Mouse (Mus musculus): ENCODE measurements at regions not wholly inside any gene's neighbourhood (a gene's known extent, or its start where the extent isn't known, plus 50 kb on each side); places are given as distances from the start of the nearest gene placed in this dataset.

DNA sequence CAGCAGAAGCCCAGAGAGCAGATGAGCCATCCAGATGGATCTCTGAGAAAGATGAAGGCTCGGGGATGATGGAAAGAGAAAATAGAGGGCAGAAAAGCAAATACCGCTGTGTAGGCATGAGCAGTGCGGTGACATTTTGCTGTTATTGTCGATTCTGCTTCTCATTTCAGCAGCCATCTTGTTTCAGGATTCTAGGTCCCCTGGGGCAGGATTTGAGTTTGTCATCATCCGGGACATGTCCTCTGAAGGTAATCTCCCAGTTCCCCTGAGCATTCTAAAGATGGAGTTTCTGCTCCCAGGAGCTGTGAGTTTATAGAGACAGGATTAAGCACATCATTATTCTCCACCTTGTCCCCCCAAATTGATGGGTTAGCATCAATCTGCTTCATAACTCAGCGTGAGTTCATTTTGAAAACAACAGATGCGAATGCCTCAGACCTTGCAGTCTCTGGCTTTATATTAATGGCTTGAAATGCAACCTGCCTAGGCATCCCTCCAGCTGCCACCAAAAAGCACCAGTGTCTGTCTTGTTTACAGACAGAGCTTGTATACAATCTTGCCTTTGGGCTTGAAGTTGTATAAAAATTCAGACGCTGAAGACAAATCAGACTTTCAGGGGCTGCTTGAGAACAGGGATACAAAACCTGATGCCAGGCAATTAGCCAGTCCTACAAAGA is 128.6 kb upstream of the Foxa2 start:
- no peak for DNase-seq (ENCODE audit: low spot score)

GRCm38 (mm10) chr2:148180245-148180644 is 133.5 kb upstream of the Foxa2 start:
- DNase-seq (ENCODE audit: low spot score), result no peak

DNA sequence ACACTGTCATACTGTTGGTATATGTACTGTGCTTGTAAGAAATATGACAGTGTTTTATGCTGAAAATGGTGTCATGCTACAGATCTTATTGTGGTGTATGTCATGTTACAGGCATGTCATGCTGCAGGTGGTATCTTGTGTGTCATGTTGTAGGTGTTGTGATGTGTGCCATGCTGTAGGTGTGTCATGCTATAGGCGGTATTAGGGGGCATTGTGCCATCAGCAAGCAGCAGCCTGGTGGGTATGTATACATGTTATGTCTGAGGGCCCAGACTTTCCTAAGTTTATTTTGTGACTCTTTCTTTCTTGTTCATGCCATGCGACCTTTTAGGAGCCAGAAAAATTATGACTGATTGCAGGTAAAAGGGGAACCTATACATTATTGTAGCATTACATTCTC is 134.7 kb upstream of the Foxa2 start:
- no peak for DNase-seq (ENCODE audit: low spot score)

GRCm38 (mm10) chr2:148182492-148183052 is 135.8 kb upstream of the Foxa2 start:
- no peak for DNase-seq (ENCODE audit: low spot score)

GRCm38 (mm10) chr2:148184801-148185212 is 138.0 kb upstream of the Foxa2 start:
- no peak for DNase-seq (ENCODE audit: low spot score)

- DNase-seq (ENCODE audit: low spot score), result no peak
Measured at GRCm38 (mm10) chr2:148186363-148186991, 139.7 kb upstream of the Foxa2 start.

DNA sequence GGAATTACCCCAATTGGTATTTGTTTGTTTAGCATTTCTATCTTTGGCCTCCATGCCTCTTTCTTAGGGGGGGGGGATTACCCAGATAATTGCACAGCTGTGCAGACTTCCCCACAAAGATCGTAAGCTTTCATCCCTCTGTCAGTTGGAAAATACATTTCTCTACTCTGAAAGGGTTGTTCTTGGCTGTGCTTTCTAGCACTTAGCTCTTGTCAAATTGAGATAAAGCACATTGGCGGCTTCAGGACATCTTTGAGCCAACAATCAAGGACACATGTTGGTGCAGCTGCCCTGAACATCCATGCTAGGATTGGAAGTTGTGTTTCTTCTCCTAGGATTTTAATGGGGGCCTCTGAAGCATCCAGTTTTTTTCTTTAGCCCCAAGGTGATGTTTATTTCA is 142.1 kb upstream of the Foxa2 start:
- DNase-seq (ENCODE audit: low spot score), result no peak

DNA sequence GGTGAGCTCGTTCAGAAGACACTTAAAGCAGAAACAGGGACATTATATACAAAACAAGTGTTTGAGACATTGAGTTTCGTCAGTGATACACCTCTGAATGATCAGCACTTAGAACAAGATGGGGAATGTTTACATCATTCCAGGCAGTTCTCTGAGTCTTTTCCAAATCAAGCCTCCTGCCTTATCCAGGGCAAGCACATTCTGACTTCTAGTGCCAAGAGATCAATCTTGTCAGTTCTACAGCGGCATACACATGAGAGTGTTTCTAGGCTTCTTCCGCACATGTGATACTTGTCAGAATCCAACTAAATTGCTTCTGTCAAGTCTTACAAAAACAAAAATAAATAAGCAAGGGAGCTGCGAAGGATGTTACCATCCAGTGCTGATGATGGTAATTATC is 142.5 kb upstream of the Foxa2 start:
- no peak for DNase-seq (ENCODE audit: low spot score)

DNA sequence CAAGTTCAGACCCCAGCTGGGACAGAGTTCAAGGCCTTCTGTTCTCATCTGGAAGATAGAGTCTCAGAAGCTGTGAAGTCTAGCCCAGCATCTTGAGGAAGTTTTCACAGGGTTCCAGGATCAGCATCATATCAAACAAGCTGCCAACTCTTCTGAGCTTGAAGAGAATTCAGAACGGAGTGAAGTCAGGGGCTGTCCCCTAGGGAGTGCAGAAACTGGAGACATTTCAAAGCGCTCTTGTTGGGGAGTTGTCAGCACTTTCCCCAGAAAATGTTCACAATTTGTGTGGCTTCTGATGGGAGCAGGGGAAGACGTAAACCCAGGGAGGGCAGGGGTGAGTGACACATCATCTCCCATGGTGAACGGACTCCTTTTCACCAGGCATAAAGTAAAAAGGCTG is 146.2 kb upstream of the Foxa2 start:
- DNase-seq (ENCODE audit: low spot score), result no peak

DNA sequence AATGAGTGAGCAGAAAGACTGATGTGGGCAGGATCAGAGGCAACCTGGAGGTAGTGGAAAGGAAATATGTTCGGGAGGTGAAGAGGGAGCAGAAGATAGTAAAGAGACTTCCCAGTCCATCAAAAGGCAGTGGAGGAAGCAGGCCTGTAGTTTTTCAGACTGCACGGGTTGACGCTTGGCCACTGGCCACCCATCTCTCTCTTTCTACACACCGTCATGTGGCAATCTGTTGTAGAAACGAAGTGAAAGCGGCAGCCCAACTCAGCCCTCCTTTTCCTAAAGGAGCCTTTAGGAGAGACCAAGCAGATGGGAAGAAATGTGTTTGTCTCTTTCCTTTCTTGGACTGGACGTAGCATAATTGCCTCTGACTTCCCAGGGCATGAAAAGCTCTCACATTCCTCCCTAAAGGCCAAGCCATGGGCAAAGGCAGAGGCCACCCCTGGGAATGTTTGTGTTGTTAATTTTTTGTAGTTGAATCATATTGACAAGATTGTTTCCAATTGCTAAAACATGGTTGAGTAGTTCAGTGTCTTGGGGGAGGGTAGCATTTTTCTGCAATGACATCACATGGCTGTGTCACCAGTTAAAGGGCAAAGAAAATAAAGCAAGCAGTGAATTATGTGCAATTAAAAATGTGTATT is 150.7 kb upstream of the Foxa2 start:
- no peak for DNase-seq (ENCODE audit: low spot score)

DNA sequence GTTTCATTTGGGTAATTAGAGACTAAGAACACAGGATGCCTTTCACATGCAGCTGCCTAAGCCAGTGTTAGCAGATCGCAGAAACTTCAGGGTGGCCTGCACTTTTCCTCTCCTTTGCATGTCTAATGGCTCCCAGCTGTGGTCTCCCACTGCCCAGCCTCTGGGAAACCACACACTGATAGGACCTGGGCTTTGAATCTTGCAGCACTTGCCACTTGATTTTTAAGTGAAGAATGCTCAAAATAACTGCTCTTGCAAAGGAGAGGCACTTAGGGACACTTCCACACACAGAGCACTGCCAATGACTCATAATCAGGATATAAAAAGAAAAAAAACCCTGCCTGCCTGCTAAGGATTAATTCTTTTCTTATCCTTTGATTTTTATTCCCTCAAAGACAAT is 159.9 kb upstream of the Foxa2 start:
- no peak for DNase-seq (ENCODE audit: low spot score)

- DNase-seq (ENCODE audit: low spot score), result no peak
Measured at GRCm38 (mm10) chr2:148210813-148211212, 164.0 kb upstream of the Foxa2 start.

- DNase-seq (ENCODE audit: low spot score), result no peak
Measured at GRCm38 (mm10) chr2:148217136-148217535, 170.4 kb upstream of the Foxa2 start.

DNA sequence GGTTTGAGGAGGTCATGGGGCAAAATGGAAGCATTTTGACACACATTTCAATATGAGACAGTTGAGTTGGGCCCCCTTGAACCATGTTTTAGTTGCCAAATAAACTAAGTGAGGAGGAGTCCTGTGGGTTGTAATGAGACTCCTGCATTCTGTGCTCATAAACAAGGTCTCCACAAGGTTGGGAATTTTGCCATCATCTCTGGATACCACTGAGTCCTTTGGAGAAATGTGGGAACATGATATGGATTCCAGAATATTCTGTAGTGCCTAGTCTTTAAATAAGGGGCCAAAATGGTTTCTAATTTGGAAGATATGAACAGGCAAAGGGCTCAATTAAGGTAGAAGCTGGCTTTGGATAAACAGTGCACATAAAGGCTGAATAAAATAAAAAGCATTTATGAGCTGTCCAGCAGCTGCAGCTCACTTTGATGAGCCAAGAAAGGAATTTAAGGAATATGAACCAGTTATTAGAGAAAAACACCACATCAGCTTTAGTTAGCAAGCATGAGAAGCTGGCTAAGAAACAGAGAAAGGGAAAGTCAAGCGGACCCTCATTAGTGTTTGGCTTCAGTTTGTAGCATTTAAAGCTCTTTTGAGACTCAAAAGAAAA is 161.3 kb upstream of the Sstr4 start:
- DNase-seq (ENCODE audit: low spot score), result no peak

- DNase-seq (ENCODE audit: low spot score), result no peak
Measured at GRCm38 (mm10) chr2:148237121-148237520, 158.0 kb upstream of the Sstr4 start.

GRCm38 (mm10) chr2:148239046-148239445 is 156.1 kb upstream of the Sstr4 start:
- DNase-seq (ENCODE audit: low spot score), result no peak

DNA sequence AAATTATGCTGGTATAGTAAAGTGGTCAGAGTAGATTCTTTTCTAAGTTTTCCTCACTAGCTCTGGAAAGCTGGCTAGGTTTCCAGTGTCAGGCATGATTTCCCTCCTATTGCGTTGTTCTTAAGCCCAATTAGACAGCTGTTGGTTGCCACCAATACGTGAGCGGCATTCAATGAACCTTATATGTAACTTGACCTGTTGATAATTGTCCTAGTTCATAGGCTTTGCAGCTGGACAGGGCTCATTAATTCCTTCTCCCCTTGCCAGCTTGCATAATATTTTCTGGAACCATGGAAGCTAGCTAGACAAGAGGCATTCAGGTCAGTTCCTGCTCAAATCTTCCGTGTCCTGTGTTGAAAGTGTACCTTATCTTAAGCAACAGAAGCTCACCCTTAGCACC is 152.9 kb upstream of the Sstr4 start:
- no peak for DNase-seq (ENCODE audit: low spot score)

DNA sequence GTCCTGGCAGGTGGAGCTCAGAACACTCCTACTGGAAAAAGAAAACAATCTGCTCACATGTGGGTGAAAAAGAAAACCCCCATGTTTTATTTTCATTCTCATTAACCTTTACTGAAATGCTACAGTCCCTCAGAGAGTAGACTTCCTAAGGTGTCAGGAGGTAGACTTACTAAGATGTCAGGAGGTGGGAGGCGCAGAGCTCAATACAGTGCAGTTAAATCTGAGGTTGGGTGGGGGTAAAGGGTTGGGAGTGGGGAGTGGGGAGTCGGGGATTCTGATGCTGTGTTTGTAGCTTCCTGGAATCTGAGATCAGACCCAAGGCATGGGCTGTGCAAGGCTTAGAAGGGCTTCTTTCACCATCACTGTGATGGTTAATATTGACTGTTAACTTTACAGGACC is 149.6 kb upstream of the Sstr4 start:
- no peak for DNase-seq (ENCODE audit: low spot score)

DNA sequence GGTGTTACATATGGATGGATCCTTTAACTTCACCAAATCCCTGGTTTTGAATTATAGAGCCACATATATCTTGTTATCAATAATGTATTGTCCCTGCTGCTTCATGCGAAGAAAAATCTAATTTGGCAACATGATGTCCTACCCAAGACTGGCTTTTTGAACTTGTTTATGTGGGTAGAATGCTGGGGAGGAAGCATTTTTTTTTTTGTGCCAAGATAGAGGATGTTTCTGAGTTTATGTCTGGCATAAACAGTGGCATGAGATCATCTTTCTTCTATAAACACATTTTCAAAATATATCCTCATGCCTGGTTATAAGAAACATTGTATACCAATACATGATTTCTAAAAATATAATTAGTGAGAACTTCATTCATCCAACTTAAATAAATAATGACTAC is 144.2 kb upstream of the Sstr4 start:
- DNase-seq (ENCODE audit: low spot score), result no peak

- DNase-seq (ENCODE audit: low spot score), result no peak
Measured at GRCm38 (mm10) chr2:148255662-148256061, 139.5 kb upstream of the Sstr4 start.

- no peak for DNase-seq (ENCODE audit: low spot score)
Measured at GRCm38 (mm10) chr2:148264111-148264730, 130.9 kb upstream of the Sstr4 start.

DNA sequence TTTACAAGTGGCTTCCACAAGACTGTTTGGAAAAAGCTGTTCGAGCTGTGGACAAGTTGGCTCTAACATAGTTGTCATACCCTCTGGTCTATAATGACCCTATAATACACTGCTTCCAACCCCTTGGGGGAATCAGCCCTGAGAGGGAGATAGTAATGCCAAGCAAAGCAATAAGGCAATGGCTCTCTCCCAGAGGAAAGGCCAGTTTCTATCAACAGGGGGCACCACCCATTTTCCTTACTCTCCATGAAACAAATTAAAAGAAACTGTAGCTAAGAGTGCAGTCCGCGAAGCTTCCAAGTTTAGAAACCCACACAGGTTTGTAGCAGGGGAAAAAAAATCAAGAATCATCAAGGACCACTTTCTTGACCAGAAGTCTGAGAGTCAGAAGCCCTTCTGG is 115.9 kb upstream of the Sstr4 start:
- no peak for DNase-seq (ENCODE audit: low spot score)
